Mouse (Mus musculus): Measurements from ENCODE around the gene LTO1.

LTO1 gene

DNA sequence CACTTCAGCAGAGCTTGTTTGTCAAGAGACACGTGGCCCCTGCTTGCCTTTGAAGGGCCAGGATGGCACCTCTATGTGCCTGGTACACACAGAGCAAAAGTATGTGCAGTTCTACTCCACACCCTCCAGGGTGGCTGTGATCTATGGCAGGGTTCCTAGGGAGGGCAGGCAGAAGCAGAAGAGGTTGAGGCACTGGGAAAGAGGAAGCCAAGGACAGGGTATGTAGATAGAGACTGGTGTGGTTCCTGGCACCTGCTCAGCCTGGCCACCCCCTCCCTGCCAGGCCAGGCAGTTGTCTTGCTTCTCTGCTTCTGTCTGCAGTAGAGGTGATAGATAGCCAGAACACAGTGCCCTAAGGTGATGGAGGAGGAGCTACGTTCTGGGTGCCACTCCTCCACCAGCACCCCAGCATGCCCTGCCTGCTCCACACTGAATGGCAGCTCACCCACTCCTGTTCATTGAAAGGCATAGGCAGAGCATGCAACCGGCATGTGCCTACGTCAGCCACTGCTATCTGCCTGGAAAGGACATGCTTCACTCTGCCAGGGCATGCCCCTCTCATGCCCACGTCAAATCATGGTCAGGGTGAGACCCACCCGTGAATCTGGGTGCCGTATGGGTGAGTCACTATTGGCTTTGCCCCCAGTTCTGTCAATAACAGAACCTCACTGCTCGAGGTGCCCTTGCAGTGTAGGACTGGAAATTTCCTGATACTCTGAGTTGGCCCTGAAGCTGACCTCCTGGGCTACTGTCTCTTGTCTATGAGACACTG lies 56.3 kb downstream of the LTO1 start:
- in situ Hi-C loops (cut with MboI; ENCODE audit: low pct_unique_long_range_greater_than_20kb in 1 of 2, low sequenced_read_pairs in 2 of 2, unreplicated experiment in 1 of 2), result no loop called here

DNA sequence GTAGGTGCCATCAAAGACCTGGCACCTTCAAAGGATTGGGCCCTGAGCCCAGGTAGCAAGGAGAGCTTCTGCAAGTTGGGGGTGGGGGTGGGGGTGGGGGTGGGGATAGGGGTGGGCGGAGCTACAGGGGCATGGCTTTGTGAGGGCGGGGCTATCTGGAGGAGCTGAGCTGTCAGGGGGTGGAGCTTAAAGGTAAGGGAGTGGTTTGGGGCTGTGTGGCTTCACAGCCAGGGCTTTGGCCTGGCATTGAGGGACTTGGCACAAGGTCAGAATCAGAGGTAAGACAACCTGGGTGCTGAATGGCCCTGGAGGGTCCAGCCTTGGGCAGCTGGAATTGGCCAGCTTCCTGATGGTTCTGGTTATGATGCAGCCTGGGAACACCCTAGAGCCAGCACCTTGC lies 56.9 kb downstream of the LTO1 start:
- in situ Hi-C loops (cut with MboI; ENCODE audit: low pct_unique_long_range_greater_than_20kb in 1 of 2, low sequenced_read_pairs in 2 of 2, unreplicated experiment in 1 of 2), result no loop called here

GRCm38 (mm10) chr7:144973461-144973860 lies 58.6 kb downstream of the LTO1 start:
- in situ Hi-C loops (cut with MboI; ENCODE audit: low pct_unique_long_range_greater_than_20kb in 1 of 2, low sequenced_read_pairs in 2 of 2, unreplicated experiment in 1 of 2), result no loop called here

DNA sequence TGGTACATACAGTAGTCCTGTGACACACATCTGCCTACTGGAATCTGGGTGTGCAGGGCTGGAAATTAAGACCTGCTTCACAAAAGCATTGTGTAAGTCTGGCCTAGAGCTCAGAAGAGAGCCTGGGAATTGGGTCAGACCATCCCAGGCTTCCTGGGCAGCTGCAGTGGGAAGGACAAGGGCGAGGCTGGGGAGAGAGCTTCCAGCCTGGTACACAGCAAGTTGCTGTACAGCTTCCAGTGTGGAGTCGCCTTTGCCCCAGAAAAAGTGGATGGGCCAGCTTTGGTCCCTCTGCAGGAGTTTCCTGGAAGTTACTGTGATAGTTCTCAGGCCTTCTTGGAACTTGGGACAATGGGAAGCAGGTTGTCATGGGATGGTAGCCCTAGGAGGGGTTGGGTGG lies 62.2 kb downstream of the LTO1 start:
- in situ Hi-C loops (cut with MboI; ENCODE audit: low pct_unique_long_range_greater_than_20kb in 1 of 2, low sequenced_read_pairs in 2 of 2, unreplicated experiment in 1 of 2), result no loop called here

DNA sequence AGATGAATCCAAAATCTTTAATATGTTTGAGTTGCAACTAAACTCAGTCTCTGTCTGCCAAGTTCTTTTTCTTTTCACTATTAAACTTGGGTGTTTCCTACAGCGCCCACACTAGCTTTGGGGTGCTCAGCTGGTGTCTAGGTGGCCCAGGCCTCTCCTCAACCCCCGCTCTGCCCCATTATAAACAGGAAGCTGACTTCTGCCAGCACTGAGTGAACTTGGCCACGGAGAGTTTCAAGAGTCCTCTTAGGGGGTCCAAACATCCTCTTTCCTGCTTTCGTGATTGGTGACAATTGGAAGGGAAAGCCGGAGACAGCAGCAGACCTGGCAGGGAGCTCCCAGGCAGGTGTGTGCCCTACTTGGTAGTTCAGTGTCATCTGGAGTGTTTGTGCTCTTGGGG lies 64.9 kb downstream of the LTO1 start:
- in situ Hi-C loops (cut with MboI; ENCODE audit: low pct_unique_long_range_greater_than_20kb in 1 of 2, low sequenced_read_pairs in 2 of 2, unreplicated experiment in 1 of 2), result no loop called here
